Mouse (Mus musculus): ENCODE measurements around the gene Nos3. TPM values are rescaled to one million over a fixed set of nuclear protein-coding genes. Genes with fewer than 3 reads are reported as not detected.

Nos3 gene
- 1.5 and 1.7 TPM in 2 replicates for polyA plus RNA-seq (2015; fragmentation: Nextera tagmentation; extraction: Ambion mirVana)

DNA sequence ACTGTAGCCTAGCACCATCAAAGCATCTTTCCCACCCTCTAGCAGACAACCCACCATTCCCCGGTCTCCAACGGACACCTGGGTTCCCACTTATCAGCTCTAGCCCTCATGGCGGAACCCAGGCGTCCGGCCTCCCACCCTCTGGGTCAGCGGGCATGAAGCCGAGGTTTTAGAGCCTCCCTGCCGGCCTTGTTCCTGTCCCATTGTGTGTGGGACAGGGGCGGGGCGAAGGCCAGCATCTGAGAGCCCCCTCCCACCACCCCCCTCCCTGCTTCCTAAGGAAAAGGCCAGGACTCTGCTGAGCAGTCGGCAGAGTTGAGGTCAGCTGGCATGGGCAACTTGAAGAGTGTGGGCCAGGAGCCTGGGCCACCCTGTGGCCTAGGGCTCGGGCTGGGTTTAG, at the start of gene Nos3:
Nos3 (plus strand) TSS at position 303 of the 400 bp plus-strand sequence.
- no peak for DNase-seq (ENCODE audit: low spot score)

DNA sequence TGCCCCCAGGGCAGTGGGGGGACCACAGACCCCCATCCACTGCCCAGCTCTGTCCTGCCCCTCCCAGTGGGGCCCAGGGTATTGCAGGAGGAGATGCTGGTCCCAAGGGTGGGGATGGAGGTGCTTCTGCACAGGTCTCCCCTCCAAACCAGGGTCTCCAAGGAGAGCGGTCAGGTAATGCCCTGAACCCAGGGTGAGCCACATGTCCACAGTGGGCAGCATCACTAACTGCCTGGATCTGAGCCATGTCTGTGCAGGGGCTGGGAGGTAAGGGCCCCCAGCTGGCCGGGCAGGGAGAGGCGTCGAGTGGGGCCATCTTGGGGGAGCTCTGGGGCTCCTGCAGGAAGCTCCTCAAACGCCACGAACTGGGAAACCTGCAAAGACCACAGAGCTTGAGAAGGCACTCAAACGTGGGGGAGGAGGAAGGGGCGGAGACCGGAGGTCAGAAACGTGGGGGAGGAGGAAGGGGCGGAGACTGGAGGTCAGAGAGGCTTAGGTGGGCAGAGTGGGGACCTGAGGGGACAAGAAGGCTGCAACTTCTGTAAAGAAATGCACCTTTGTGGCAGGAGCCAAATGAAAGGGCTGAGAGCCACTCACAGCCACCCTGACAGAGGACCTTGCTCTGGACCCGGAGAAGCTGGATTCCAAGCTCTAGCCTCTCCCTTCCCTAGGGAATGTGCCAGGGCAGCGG, 44.7 kb upstream of the Nos3 start:
- DNase-seq (ENCODE audit: low spot score) = peak; percentile 29

DNA sequence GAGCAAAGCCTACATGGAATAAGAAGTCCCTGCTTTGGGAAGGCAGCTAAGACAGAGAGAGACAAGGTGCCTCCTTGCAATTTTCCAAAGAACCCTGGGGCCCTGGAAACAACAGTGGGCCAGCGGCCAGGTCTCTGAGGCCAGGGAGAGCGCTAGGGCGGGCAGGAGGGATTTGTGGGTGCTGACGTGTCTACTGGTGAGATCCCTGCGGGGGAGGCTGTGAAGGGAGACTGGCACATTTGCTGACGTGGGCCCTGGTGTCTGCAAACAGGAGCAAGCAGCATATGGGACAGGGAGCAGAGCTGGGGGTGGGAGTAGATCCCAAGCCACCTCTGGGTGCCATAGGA, 44.2 kb upstream of the Nos3 start:
- no peak for DNase-seq (ENCODE audit: low spot score)

DNA sequence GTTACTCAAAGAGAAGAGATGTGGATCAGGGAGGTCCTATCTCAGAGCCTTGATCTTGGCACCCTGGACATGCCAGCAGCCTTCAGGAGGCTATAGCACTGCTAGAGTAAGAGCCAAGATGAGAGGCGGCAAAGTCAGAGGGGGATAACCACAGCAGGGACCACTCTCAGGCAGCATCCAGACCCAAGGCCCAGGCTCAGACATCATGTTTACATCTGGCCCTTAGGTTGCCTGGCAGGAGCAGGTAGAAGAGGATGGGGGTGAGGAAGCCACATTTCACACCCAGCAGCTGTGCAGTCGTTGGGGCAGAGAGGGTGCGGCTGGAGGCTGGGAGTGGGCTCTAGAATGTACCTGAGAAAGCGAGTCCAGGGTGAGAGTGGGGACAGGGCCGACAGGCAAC, 43.7 kb upstream of the Nos3 start:
- DNase-seq (ENCODE audit: low spot score) = no peak

DNA sequence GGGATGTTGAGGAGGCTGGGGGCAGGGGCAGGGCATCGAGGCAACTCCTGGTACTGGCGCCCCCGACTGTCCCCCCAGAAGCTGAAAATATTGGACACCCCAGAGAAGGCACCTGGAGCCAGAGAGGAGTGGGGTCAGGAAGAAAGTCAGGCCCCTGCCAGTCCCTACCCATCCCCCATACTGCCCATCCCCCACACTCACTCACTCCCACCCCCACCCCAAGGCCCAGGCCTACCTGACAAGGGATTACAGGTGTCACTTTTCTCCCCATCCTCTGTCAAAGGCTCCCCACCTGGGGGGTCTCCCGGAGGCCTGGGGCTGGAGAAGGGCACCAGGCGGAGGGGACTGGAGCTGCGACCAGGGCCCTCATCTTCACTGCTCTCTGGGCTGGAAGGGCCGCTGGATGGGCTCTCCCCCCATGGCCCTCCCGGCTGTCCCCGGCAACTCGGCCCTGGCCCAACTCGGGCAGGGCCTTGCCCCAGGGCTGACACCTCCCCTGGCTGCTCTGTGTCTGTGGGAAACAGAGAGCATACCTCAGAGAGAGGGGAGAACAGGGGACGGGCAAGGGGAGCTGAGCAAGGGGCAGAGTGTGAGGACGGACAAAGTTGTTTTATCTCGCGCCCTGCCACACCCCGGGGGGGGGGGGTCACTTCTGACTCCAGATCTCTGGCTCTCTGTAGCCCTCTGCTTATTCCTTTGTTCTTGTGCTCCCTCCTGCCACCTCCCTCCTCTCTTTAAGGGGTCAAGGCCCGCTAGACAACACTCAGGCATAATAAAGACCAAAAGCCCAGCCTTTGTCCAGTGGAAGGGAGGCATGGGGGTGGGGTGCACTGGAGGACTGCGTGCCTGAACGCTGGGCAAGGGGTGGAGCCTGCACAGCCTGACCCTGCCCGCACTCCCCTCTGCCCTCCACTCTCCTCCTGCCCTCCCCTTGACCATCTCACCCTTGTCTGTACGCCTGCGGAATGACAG, 42.6 kb upstream of the Nos3 start:
- DNase-seq (ENCODE audit: low spot score) = no peak

DNA sequence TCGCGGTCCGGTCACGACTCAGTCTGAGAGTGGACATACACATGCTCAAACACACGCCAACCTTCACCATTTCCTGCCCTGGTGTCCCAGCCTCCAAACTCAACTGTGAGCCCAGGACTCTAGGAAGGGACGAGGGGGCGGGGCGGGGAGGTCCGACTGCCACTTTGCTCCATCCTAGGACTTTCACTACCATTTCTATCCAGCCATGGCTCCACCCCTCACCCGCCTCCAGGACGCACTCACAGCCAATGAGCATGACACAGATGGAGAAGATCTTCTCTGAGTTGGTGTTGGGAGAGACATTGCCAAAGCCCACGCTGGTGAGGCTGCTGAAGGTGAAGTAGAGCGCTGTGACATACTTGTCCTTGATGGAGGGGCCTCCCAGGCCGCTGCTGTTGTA, 39.4 kb upstream of the Nos3 start:
- DNase-seq (ENCODE audit: low spot score) = no peak

DNA sequence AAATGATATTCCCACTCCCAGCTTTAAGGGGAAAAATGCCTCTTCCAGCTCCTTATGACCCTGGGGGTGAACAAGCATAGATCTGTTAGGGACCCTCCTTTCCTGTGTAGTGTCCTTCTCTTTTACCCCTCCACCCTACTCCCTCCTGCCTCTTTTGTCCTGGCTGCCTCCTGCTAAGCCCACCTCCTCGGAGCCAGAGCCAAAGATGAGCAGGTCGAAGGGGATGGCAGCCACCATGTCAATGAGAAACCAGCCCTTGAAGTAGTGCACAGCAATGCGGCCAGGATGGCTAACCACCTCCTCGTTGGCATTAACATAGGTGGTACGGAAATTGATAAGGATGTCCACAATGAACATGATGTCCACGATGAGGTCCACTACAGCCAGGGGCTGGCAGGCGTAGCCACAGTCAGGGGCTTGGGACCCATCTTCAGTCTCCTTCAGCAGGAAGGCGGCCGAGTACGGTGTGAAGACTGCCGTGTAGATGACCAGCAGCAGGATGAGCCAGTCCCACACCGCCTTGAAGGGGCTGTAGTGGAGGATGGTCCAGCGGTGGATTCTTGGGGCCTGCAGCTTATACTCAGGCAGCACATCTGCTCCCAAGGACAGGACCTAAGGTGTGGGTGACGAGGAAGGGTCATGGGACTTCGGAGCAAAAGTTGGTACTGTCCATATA, 38.3 kb upstream of the Nos3 start:
- DNase-seq (ENCODE audit: low spot score) = no peak

DNA sequence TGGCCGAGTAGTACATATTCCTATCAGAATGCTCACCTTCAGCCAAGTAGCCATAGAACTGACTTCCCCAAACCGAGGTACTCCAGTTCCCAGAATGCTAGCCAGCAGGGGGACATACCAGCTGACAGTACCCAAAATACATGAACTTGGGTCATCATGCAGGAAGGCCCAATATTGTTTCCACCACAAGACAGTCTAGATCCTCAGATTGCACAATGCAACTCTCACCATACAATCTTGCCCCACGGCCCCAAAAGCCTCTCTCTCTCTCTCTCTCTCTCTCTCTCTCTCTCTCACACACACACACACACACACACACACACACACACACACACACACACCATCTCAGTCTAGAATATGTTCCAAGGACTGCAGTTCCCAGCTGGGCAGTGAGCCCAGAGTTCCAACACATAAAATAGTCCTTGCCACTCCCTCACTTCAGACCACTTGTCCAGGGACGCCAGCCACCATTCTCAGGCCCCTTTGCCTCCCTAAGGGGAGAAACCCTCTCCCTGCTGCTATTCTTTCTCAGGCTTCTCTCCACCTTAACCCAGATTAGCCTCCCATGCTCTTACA, 37.7 kb upstream of the Nos3 start:
- no peak for DNase-seq (ENCODE audit: low spot score)

DNA sequence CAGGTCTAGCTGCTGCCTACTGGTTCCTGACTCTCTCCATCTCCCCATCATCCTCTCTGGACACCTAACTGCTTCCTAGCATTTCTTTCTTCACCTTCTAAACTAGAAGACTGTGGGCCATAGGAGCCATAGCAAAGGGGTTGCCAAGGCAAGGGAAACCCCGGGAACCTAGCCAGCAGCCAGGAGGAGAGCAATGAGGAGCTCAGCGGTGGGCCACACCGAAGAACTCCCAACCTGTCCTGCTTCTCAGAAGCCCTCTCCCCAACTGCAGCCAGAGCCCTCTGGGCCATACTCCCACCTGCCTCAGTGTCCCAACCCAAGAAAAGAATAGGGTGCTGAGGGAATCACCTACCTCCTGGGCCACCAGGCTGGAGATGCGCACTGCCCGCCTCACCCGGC, 35.8 kb upstream of the Nos3 start:
- no peak for DNase-seq (ENCODE audit: low spot score)

DNA sequence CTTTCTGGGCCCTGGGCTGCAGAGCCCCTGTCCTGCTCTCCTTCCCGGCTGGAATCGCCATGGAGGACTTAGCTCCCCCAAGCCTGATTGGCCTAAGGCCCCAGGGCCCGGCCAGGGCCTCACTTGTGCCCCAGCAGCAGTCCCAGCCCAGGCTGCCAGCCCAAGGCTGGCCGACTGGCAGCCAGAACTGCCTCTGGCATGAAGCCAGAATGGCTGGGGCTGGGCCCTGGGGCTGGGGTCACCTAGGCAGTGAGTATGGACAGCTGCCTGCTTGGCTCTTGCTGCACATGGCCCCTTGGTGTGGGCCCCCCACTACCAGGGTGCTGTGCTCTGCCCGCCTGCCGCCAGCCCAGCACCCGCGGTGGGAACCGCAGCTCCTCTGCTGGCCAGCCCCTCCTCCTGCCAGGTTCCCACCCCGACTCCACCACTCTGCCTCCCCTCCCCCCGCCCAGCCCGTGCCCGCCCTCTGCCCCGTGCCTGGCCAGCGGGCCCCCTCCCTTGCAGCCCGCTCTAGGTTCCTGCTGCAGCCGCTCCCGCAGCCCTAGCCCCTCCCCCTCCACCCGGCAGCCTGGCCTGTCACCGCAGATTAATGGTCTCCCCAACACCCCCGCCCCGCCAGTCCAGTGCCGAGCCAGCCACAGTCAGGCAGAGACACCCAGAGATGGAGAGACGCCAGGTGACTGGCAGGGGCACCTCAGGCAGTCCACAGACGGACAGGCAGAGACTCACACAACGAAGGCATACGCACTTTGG, 35.2 kb upstream of the Nos3 start:
- DNase-seq (ENCODE audit: low spot score) = peak; percentile 3

DNA sequence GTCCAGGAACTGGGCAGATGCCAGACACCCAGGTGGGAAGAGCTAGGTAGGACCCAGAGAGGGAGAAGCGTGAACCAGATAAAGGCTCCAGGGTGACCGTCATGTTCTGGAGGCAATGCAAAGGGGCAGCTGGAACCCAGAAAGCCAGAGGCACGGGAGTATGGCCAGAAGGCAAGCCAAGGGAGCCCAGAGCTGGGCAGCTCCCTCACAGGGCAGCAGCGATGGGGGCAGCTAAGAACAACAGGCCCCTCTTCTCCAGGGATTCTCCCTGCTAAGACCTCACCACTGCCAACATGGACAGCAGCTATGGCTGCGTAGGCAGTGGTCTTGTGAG, 34.7 kb upstream of the Nos3 start:
- DNase-seq (ENCODE audit: low spot score) = no peak

DNA sequence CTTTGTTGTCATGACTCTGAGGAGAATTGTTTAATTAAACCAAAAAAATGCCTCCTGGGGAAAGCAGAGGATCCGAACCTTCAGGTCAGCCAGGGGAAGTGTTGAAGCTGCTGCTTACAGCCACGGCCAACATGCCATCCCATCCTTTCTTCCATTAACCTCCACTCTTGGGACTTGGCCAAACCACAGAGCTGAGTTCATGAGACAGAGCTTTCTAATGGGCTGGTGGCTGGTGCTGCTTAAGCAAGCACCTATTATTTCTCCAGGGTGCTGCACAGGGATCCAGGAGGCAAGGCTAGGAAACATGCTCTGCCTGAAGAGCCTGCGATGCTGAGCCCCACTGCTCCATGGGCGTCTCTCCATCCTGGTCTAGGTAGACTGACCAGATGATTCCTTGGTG, 32.2 kb upstream of the Nos3 start:
- no peak for DNase-seq (ENCODE audit: low spot score)

DNA sequence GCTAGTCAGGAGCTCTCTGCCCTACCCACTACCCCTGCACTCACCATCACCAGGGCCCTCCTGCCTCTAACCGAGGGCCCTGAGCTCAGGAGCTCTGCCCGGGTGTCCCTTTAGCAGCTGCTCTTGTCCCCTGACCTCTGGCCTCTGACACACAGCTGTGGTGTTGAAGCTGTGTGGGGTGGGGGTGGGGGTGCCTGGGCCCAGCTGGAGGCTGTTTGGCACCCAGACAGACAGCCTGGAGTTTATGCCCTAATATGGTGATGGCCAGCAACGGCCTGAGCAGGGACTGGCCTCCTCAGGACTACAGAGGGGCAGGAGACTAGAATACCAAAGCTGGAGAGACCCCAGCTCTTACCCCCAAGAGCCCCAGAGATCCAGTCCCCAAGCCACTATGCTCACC, 29.9 kb upstream of the Nos3 start:
- DNase-seq (ENCODE audit: low spot score) = no peak

DNA sequence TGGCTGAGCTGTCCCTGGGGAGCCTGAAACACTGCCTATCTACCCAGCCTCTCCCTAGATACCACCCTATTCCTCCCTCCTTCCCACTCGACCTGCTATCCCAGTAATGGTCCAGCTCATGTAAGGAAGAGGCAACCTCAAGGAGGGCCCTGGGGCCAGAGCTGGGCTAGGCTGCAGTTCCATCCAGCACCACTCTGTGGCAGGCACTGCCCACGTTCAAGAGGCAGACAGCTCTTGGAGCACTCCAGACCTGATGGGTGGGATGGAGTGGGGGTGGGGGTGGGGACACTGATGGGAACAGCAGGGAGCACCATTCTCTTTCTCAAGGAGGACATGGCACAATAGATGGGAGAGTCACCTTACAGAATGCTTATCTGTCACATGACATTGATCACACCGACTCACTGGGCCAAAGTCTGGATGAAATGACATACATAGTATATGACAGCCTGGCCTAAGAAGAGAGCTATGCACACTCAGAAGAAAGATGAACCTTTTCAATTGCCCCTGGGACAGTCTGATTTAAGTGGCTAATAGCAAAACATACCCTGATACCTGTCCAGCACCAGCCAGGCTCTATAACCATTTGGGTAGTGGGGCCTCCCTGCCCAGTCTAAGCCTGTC, 28.6 kb upstream of the Nos3 start:
- DNase-seq (ENCODE audit: low spot score) = peak; percentile 41

DNA sequence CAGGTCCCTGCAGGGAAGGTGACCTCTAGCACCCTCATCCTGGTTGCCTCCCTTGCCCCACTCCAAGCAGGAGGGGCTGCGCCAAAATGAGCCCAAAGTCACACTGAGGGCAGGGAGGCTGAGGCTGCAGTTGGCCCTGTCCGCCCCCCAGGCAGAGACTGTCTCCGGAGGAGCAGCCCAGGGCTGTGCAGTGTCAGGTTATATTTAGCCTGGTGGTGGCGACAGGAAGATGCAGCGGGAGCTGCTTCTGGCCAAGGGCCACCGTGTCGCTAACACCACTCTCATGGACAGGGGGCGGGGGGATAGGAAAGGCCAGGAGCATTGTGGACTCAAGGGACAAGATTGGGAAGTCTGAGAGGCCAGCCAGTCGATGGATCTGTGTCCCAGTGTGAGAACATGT, 27.2 kb upstream of the Nos3 start:
- DNase-seq (ENCODE audit: low spot score) = no peak

DNA sequence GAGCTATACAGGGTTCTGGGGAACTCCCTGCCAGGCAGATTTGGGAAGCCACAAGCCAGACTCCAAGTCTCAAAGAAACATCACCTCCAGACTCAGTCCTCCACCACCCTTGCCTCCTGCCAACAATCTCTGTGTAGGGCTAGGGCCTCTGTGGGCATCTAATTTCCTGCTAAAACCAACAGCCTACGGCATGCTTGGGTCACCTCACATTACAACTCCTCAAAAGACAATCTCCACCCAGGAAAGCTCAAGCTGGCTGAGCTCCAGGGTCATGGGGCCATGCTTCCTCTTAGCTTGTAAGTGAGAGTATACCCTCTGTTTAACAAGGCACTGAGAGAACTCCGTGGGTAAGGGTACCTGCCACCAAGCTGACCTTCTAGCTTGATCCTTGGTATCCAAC, 26.8 kb upstream of the Nos3 start:
- no peak for DNase-seq (ENCODE audit: low spot score)

DNA sequence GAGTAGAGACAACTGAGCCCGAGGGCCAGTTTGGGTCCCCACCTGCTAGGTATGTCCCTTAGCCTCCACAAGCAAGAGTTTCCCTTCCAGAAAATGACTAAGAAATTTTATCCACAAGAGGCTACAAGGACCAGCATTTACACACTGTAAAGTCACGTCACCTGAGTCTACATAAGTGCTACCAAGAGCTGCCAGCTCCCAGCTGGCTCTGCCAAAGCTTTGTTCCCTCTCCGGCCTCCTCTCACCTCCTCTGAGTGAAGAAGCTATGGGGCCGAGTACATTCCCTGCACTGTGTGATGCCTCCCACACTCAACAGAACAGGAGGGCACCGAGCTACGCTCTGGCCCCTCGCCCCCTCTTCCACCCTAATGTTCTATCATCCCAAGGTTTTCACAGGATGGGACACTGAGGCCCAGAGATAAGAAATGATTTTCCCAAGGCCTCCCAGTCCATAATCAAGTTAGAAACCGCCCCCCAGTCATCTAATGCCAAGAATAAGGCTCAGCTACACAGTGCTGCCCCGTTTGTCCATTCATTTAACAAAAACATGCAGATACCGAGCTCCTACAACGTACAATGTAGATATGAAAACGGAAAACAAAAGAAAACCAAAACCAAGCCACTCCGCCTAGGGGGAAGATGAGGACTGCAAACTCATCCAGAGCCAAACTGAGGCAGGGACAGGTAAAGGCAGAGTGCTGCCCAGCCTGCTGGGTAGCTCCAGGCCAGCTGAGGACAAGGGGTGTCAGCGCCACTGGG, 22.2 kb upstream of the Nos3 start:
- DNase-seq (ENCODE audit: low spot score) = no peak

DNA sequence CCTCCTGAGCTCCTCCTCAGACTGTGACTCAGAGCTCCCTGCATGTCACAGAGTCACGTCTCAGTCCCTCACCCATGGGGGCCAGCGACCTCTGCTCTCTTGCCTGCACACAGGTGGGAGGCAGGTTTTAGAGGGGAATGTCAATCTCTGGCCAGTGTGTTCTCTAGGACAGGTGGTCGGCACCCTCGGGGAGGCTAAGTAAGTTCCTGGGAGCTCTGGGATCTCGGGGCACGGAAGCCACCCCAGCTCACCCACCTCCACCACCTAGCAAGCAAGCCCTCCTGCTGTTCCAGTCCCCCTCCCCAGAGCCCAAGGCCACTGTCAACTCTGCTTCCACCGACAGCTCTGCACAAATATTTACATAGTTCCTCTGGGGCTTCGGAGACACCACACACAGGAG, 21.6 kb upstream of the Nos3 start:
- DNase-seq (ENCODE audit: low spot score) = no peak

DNA sequence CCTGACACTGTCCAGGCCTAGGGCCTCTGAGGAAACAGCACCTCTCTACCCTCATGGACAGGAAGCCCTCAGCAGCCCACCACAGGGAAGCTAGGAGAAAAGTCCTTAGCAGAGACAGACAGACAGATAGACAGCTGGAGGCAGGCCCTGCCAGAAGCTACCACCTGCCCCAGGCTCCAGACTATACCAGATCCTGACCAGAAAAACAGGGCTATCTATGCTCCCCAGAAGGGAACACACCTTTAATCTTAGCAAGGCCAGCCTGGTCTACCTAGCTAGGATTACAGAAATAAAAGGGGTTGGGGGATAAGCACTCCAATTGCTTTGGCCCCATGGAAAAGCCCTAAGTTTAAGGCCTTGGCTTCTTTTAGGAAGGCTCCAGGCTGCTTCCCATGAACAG, 21.2 kb upstream of the Nos3 start:
- DNase-seq (ENCODE audit: low spot score) = no peak

DNA sequence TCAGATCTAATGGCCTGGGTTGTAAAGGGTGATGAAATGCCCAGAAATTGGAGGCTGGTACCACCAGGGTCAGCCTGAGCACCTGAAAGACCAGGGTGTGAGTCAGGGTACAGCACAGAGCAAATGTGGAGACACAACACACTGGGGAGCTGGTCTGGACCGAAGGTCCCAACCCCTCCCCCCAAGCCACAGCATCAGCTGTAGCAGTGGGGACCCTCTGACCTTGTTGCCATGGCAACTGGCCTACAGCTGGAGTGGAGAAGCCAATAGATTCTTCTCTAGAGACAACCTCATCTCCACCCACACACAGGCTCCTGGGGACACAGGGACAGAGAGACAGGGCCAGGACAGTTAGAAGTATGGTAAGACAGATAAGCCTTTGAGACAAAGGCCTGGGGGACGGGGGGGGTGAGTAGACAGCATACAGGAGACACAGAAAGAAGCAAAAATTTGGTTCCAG, 20.6 kb upstream of the Nos3 start:
- DNase-seq (ENCODE audit: low spot score) = peak; percentile 68
